Mouse (Mus musculus): ENCODE measurements around the gene Dlx5.

Gene Dlx5

DNA sequence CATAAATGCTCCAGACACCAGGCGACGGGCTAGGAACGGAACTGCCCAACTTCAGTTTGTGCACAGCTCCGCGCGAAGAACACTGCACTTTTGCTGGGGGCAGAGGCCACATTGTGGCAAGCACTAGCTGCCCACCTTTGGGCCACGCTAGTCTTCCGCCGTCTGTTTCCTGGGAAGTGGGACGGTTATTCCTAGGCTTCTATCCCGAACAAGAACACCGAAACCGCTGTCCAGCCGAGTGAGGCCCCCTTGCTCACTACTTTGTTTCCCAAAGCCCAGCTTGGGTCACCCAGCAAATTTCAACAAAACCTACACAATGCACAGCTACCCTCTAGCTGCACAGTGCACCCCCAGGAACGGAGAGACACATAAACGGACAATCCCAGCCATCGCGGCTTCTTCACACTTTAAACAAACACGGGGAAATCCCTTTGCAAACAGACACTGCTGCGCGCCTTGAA is 21.9 kb downstream of the Dlx5 start:
- no peak for DNase-seq (ENCODE audit: low spot score)

DNA sequence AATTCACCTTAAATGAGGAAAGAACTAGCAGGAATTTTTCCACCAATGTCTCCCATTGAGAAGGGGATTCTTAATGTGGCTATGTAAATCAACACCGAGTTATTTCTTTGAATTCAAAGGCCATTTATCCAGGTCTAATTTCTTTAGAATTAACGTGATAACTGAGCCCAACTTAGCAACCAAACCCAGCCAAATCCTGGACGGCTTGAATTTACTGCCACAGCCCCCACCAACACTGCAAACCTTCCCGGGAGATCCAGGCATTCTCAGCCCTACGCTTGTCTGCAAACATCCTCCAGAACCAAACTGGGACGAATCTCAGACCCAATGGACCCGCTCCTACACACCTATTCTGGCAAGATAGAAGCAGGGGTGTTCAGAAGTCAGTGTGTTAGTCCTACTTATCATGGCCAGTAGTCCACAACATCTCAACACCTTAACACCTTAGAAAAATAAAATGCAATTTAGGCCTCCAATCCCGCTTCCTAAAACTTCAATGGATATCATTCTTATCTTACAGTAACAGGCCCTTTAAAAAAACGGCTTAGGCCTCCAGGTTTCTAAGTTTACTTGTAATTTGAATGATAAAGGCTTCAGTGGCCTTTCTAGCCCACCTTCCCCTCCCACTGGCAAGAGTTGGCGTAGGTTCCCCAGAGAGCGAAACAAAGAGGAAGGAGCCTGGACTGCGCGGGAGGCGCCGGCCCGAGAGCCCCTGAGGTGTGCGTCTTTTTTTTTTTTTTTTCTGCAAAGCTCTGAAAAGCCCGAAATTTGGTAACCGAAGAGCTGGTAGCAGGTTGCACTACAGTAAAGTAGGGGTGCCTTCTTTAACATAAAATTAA is 22.6 kb downstream of the Dlx5 start:
- no peak for DNase-seq (ENCODE audit: low spot score)

- DNase-seq (ENCODE audit: low spot score), result no peak
These were observed 23.3 kb downstream of the Dlx5 start for GRCm38 (mm10) chr6:6858571-6858970.

- no peak for DNase-seq (ENCODE audit: low spot score)
These were observed 24.1 kb downstream of the Dlx5 start for GRCm38 (mm10) chr6:6857766-6858165.

DNA sequence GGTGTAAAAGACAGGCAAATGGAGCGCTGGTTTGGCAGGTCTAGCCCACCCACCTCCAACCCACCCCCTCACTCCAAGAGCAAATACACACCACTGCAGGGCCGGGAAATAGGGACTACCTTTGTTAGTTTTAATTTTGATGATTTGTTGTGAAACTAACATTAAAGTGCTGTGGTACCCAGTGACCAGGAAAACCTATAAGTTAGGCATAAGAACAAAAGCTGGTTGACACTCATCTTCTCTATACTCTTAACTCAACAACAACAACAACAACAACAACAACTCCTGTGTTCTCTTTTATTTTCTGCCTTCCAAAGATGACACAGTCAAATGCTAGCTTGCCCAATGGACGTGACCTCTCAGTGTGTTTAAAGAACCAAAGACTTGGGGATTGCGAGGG is 25.0 kb downstream of the Dlx5 start:
- DNase-seq (ENCODE audit: low spot score), result no peak

- DNase-seq (ENCODE audit: low spot score), result no peak
These were observed 25.6 kb downstream of the Dlx5 start for GRCm38 (mm10) chr6:6856316-6856715.

DNA sequence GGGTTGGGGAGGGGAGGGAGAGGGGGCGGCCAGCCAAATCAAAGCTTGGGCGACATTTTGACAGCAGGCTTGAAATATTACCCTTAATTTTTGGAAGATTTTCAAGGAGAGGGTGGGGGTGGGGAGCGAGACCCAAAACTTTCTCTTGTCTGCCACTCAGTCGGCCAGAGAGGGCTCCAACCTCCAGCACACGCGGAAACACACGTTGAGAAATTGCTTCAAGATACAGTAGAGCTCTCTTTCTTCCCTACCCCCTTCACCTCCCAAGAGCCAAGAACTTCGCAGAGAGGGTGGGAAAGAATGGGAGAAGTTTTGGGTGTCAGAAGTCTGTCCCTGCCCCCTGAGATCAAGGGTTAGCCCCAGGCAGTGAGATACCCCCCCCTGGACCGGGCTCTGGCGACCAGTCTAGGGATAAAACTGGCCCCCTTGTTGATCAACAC is 26.1 kb downstream of the Dlx5 start:
- no peak for DNase-seq (ENCODE audit: low spot score)

GRCm38 (mm10) chr6:6854902-6855745 is 26.8 kb downstream of the Dlx5 start:
- no peak for DNase-seq (ENCODE audit: low spot score)

DNA sequence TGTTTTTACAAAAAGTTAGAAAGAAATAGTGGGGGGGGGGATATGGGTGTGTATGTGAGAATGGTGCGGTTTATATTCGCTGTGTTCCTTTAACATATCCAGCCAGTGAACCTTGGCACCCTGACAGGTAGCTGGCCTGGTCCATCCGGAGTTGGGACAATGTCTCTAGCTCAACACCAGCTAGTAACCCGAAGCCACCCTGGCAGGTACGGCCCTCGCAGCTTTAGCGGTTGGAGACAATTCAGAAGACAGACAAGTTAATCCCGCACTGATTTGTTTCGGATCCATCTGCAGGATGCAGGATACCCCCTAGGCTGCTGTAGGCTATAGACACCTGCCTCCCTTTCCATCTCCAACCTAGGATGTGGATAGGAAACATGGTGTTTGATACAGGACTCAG is 27.7 kb downstream of the Dlx5 start:
- no peak for DNase-seq (ENCODE audit: low spot score)

GRCm38 (mm10) chr6:6852944-6853343 is 28.9 kb downstream of the Dlx5 start:
- DNase-seq (ENCODE audit: low spot score), result no peak

DNA sequence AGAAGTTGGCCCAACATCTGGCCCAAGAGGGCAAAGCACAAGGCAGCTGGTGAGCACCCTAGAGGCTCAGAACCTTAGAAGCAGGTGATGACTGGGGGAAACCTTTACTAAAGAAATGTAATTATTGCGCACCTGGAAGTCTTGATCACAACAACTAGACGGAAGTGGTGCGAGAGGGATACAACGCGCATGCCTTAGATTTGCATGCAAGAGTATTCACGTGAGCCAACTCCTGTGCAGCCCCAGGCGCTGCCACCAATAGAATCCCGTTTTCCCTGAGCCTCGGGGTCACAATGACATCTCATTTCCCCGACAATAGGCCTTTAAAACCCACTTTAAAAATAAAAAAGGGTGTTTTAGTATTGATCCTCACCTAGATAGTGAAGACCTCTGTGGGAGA is 30.7 kb downstream of the Dlx5 start:
- no peak for DNase-seq (ENCODE audit: low spot score)

- no peak for DNase-seq (ENCODE audit: low spot score)
These were observed 31.4 kb downstream of the Dlx5 start for GRCm38 (mm10) chr6:6850324-6851060.

- no peak for DNase-seq (ENCODE audit: low spot score)
These were observed 32.1 kb downstream of the Dlx5 start for GRCm38 (mm10) chr6:6849744-6850143.

DNA sequence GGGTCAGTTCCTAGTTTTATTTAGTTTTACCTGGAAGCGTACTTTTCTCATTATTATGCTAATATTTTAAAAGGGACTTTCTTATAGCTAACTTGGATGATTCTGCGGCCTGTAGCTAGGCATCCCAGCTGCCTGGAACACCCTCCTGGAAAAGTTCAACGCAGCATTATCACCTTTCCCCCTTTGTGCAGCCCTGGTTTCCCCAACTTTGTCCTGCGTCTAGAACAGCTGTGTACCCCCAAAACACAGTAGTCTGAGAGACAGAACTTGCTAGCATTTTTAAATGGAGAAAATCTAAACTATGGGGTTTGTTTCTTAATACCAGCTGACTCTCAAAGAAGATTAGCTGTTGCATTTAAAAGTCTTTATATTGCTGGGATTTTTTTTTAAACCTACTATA is 33.3 kb downstream of the Dlx5 start:
- DNase-seq (ENCODE audit: low spot score), result no peak

DNA sequence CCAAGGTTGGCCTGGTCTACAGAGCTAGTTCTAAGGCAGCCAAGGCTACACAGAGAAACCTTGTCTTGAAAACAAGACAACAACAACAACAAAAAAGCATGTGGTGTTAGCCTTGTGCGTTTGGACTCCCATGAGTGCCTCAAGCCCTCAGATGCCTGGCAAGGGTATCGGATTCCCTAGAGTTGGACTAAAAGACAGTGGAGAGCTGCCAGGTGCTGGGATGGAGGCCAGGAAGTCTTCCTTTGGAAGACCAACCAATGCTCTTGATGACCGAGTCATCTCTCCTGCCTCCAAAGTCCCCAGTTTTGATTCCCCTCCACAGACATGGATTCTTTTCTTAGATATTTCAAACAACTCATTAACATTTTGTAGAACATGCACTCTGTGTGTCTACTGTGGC is 48.6 kb downstream of the Dlx5 start:
- DNase-seq (ENCODE audit: low spot score), result peak; percentile 11

- no peak for DNase-seq (ENCODE audit: low spot score)
These were observed 51.4 kb downstream of the Dlx5 start for GRCm38 (mm10) chr6:6830446-6830845.
